Mouse (Mus musculus) spleen, postnatal 4 days (tissue): ENCODE results near the gene Ugt1a1.

Source experiments
- DNase-seq, 2 experiments: peaks; one replicate each; pipeline ENCODE4 v3.0.0; 2022; ENCODE audit warnings: low spot score in 2 of 2

The Ugt1a1 gene

GRCm38 (mm10) chr1:88234248-88234610 lies 22.5 kb downstream of the Ugt1a1 start:
- no peak for DNase-seq

- DNase-seq = no peak
These were observed 22.9 kb downstream of the Ugt1a1 start for GRCm38 (mm10) chr1:88234646-88235045.

GRCm38 (mm10) chr1:88235046-88235893 lies 23.5 kb downstream of the Ugt1a1 start:
- DNase-seq = no peak

- no peak for DNase-seq
These were observed 24.2 kb downstream of the Ugt1a1 start for GRCm38 (mm10) chr1:88235894-88236415.

GRCm38 (mm10) chr1:88237311-88237710 lies 25.6 kb downstream of the Ugt1a1 start:
- no peak for DNase-seq

GRCm38 (mm10) chr1:88238771-88239170 lies 27.0 kb downstream of the Ugt1a1 start:
- DNase-seq = no peak

- no peak for DNase-seq
These were observed 28.3 kb downstream of the Ugt1a1 start for GRCm38 (mm10) chr1:88240072-88240471.

- DNase-seq = no peak
These were observed 28.8 kb downstream of the Ugt1a1 start for GRCm38 (mm10) chr1:88240579-88240978.

- no peak for DNase-seq
These were observed 32.1 kb downstream of the Ugt1a1 start for GRCm38 (mm10) chr1:88243861-88244260.

- DNase-seq = no peak
These were observed 34.1 kb downstream of the Ugt1a1 start for GRCm38 (mm10) chr1:88245881-88246280.

GRCm38 (mm10) chr1:88246386-88246785 lies 34.6 kb downstream of the Ugt1a1 start:
- DNase-seq = no peak

GRCm38 (mm10) chr1:88247660-88248059 lies 35.9 kb downstream of the Ugt1a1 start:
- DNase-seq = no peak

- no peak for DNase-seq
These were observed 36.9 kb downstream of the Ugt1a1 start for GRCm38 (mm10) chr1:88248658-88249057.

GRCm38 (mm10) chr1:88249596-88249995 lies 37.8 kb downstream of the Ugt1a1 start:
- no peak for DNase-seq

- no peak for DNase-seq
These were observed 38.3 kb downstream of the Ugt1a1 start for GRCm38 (mm10) chr1:88250023-88250422.

- no peak for DNase-seq
These were observed 41.3 kb downstream of the Ugt1a1 start for GRCm38 (mm10) chr1:88253106-88253505.

GRCm38 (mm10) chr1:88253540-88253939 lies 41.8 kb downstream of the Ugt1a1 start:
- no peak for DNase-seq

GRCm38 (mm10) chr1:88254793-88255465 lies 43.2 kb downstream of the Ugt1a1 start:
- DNase-seq = no peak

GRCm38 (mm10) chr1:88255466-88255857 lies 43.7 kb downstream of the Ugt1a1 start:
- DNase-seq = no peak

- peak in 1 of 2 experiments; percentile 40 for DNase-seq
These were observed 44.4 kb downstream of the Ugt1a1 start for GRCm38 (mm10) chr1:88255989-88256754.

- DNase-seq = no peak
These were observed 45.3 kb downstream of the Ugt1a1 start for GRCm38 (mm10) chr1:88256886-88257663.
